Mouse (Mus musculus) ovary, adult 10 weeks (tissue): Measurements from ENCODE around the gene Zfp383. TPM values are rescaled to one million over a fixed set of nuclear protein-coding genes. Genes with fewer than 3 reads are reported as not detected.

Source experiments
- polyA plus RNA-seq: library from polyadenylated mRNA; stranded (reverse); fragments of 350-450 nt; fragmentation: Illumina TruSeq; extraction: RNeasy Lipid Tissue Mini Kit (QIAGEN cat#74804); gene quantifications from one replicate; pipeline ENCODE4 v1.2.3, GENCODE M21; 2014

Gene Zfp383
- 32.3 TPM for polyA plus RNA-seq

GRCm38 (mm10) chr7:29908130-29908950 lies at the start of gene Zfp383:
TSS of gene Zfp383 (plus strand) at chr7:29908223.

DNA sequence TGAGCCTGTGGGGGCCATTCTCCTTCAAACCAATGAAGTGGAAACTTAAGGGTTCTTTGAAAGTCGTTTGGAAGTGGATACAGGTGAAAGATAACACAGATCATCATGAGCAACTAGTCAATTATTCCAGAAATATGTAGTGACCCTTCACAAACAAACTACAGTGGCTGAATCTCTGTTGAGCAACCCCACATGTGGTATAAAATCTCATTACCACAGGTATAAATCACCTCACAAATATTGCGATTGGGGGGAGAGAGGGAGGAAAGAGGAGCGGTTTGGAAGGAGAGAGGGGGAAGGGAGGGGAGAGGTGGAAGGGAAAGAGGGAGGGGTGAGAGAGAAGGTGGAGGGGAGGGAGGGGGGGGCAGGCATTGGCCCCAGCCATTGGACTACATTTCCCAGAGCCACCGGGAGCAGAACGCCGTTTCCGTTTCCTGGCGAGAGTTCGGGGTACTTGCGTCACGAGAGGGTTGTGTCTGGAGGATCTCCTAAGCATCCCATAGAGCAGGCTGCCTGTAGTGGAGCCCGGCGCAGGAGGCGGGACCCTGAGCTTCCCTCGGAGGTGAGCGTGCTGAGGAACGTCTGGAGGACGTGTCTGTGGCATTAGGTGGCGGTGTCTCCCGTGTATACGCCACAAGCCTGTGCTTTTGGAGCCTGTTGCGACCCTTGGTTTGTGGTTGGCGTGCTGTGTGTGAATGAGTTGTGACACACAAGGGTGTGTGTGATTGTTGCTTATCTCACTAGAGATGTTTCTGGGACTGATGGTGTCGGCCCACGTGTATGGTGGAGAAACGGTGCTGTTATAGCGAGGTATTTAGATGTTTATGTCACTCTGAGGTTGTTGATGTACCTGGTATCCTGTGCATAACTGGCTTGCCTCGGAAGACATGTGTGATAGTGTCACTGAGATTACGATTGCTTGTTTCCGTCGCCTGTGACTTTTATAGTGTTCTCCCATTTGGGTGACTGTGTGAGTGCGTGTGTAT lies 48.2 kb upstream of the Zfp383 start, which contains the start of gene Zfp420:
Zfp420 (plus strand) TSS at position 448 of the 986 bp plus-strand sequence.

GRCm38 (mm10) chr7:29905966-29906681 lies 1.9 kb upstream of the Zfp383 start, which contains the start of gene Zfp27:
TSS of gene Zfp27 (minus strand) at chr7:29906572.

GRCm38 (mm10) chr7:29953513-29954401 lies 45.7 kb downstream of the Zfp383 start, which contains the start of gene Zfp74:
TSS of gene Zfp74 (minus strand) at chr7:29954089.

Other genes with a start within 250 kb of the Zfp383 start
- not detected for gene Catsperg2, start 181.2 kb upstream of the Zfp383 start, polyA plus RNA-seq
- gene Zfp84, start 139.7 kb upstream of the Zfp383 start, polyA plus RNA-seq: 19.2 TPM
- 7.0 TPM for gene Zfp30, start 124.2 kb upstream of the Zfp383 start, polyA plus RNA-seq
- gene Zfp790, start 92.1 kb upstream of the Zfp383 start, polyA plus RNA-seq: 17.4 TPM
- gene Zfp940, start 54.6 kb upstream of the Zfp383 start, polyA plus RNA-seq: 7.5 TPM
- 26.2 TPM for gene Zfp420, start 48.2 kb upstream of the Zfp383 start, polyA plus RNA-seq
- 7.4 TPM for gene Zfp27, start 1.7 kb upstream of the Zfp383 start, polyA plus RNA-seq
- 25.3 TPM for gene Zfp74, start 45.9 kb downstream of the Zfp383 start, polyA plus RNA-seq
- 11.6 TPM for gene Zfp568, start 75.7 kb downstream of the Zfp383 start, polyA plus RNA-seq
- 8.8 TPM for gene Zfp14, start 143.2 kb downstream of the Zfp383 start, polyA plus RNA-seq
- 5.9 TPM for gene Zfp82, start 164.7 kb downstream of the Zfp383 start, polyA plus RNA-seq
- gene Gm26920, start 182.2 kb downstream of the Zfp383 start, polyA plus RNA-seq: not detected
- gene Zfp566, start 182.3 kb downstream of the Zfp383 start, polyA plus RNA-seq: 6.8 TPM
- 289 TPM for gene Zfp260, start 186.6 kb downstream of the Zfp383 start, polyA plus RNA-seq
- gene Zfp382, start 213.7 kb downstream of the Zfp383 start, polyA plus RNA-seq: 8.0 TPM